Mouse (Mus musculus): ENCODE measurements around the gene Pcdh15. TPM values are rescaled to one million over a fixed set of nuclear protein-coding genes. Genes with fewer than 3 reads are reported as not detected.

Gene Pcdh15
- polyA plus RNA-seq, 1 experiment = 23.2 TPM

DNA sequence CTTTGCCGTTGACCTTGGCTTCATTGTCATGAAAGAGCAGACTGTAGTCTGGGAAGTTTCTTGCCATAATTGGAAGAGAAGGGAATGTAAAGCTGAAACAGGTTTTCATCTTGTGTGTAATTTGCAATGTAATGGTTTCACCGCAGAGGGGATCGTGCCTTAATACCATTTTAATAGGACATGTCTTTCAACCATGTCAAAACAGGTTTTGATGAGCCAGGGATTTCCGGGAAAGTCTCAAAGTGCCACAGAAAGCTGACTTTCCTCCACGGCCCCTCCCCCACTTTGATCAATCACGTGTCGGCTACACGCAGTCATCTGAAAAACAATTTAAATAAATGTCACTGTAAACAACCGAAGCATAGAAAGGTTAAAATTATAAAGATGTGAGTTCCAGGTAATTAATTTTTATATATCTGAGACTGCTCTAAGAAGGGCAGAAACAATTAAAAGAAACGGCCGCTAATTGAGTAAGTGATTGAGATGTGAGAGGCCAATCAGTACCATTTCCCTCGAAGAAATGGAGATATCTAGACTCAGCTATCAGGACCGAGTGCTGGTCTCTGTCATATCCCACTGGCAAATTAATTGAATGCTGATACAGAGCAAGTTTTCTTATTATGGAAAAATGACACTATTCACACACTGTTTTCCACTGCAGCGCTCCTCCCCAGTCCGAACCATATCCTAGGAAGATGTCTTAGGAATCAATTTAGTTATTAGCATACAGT is 1158.7 kb downstream of the Pcdh15 start:
- DNase-seq (ENCODE audit: extremely low spot score in 1 of 2, low spot score in 1 of 2) = no peak

DNA sequence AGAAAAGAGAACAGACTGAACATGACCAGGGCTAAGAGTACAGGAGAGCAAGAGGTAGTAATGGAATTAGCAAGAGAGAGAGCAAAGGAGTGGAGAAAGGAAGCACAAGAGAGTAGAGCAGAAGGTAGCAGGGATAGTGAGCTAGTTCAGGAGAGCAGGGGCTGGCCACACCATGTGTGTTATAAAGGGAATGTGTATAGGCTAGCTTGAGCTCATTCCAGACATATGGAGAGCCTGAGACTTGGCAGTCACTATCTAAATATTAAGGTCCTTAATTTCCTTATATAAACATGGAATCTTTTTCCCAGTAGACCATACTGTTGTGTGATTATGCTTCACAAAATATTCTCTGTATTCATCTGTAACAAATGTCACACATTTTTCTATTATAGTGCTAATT is 1159.5 kb downstream of the Pcdh15 start:
- DNase-seq (ENCODE audit: extremely low spot score in 1 of 2, low spot score in 1 of 2) = no peak

DNA sequence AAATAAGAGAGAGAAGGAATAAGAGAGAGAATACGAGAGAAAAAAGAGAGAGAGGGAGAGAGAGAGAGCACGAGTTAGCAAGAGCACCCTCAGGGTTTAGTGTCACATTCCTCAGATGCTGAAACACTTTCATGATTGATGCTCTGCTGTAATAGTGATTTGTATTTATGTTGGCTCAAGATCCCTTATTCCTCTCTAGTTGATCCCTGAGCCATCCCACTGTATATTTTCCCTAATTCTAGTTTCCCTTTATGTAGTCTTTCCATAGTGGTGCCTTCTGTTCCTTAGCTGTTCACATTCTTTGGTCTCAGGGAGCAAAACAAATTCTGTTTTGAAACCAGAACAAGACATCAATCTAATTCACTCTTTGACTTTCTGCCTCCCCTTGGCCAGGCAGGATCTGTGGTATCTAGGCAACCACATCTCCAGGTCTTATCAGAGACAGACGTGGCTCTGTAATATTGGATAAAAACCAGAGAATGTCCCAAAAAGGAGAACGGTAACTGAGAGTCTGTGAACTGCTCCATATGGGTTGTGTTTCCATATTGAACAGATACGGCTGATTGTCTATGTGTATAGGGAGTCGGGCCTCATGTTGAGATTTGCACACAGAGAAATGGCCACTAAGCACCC is 1170.6 kb downstream of the Pcdh15 start:
- no peak for DNase-seq (ENCODE audit: extremely low spot score in 1 of 2, low spot score in 1 of 2)

DNA sequence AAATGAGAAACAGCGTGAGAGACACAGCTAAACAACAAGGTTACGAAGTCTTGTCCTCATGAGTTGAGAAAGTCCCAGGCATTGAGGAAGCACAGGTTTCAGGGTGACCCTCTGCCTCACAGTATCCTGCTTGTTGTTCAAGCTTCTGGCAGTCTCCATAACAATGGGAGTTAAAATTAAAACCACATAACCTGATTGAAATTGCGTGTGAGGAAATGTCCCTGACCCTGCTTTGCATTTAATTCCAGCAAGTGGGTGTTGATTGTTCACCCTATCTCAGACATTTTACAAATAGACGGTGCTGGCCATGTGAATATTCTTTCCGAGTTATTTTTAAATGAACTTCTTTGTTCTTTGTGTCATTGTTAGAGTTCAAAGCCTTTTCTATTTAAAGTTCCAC is 1171.8 kb downstream of the Pcdh15 start:
- DNase-seq (ENCODE audit: extremely low spot score in 1 of 2, low spot score in 1 of 2) = no peak

DNA sequence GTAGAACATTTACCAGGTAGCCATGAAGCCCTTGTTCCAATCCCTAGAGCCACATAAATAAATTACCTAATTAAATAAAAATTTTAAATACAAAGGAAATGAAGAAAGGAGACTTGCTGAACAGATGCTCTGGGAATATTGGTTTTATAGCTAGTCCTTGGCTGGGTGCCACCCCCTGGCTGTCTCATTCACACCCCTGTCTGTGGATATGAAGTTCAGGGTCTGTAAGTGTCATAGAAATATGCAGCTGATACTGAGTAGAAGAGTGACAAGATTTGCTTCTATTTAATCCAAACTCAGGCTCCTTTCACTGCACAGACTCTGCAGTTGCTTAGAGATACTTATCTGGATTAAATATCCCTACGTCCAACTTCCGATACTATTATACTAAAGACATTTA is 1205.0 kb downstream of the Pcdh15 start:
- DNase-seq (ENCODE audit: extremely low spot score in 1 of 2, low spot score in 1 of 2) = peak in 1 of 2 experiments; percentile 3

DNA sequence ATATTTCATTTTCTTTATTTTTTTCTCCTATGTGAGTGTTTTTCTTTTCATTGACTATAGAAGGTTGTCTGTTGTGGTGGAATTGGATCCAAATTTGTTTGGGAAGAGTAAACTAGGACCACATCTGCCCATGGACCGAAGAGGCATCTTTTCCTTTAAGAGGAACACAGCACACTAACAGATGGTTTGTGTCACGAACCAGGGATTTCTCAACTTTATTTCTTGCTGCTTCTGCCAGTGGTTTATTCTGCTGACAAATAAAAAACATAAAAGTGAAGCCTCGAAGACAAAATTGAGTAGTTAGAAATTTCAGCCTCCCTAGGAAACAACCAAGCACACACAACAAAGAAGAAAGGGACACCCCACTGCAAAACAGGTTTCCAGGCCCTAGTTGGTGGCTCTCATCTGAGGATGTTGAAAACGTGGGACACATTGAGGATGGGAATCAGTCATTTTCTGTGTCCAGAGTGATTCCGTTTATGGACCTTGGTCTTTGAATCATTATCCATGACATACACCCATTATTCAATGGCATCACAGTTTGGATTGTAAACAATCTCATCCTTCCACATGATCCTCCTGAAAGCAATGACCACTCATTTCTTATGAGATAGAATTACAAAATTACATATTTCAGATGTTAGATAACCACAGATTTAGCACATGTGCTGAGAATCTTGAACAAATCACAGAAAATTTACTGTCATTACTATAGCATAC is 1206.5 kb downstream of the Pcdh15 start:
- DNase-seq (ENCODE audit: extremely low spot score in 1 of 2, low spot score in 1 of 2) = no peak

DNA sequence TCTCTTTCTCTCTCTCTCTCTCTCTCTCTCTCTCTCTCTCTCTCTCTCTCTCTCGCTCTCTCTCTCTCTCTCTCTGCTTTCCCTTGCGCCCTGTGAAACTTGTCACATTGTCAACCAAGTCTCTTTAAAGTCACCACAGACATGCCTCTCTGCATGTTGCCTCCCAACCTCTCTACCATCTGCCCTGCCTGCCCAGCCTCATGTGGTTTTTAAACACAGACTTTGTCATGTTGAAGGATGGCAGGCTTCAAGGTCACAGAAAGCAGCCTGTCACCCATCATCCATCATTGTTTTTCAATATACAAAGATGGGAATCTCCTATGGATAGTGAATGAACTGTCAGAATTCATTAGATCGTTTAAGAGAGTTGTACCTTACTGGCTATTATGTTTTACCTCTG is 1207.9 kb downstream of the Pcdh15 start:
- DNase-seq (ENCODE audit: extremely low spot score in 1 of 2, low spot score in 1 of 2) = no peak

DNA sequence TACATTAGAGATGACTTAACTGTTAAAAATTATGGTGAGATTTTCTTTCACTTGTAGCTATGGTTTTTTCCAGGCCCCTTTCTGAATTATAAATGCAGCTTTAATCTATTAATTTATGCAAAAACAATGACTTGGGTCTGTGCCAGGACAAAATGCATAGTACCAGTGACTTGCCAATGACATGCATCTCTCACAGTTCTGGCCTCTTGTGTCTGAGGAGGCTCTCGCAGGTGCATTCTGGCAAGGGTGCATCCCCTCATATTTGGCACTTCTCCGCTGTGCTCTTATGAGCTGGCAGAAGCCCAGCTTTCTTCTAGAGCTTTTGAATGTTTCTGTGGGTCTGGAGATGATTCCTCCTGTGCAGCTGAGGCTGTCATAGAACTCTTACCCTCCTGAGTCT is 1216.9 kb downstream of the Pcdh15 start:
- no peak for DNase-seq (ENCODE audit: extremely low spot score in 1 of 2, low spot score in 1 of 2)

DNA sequence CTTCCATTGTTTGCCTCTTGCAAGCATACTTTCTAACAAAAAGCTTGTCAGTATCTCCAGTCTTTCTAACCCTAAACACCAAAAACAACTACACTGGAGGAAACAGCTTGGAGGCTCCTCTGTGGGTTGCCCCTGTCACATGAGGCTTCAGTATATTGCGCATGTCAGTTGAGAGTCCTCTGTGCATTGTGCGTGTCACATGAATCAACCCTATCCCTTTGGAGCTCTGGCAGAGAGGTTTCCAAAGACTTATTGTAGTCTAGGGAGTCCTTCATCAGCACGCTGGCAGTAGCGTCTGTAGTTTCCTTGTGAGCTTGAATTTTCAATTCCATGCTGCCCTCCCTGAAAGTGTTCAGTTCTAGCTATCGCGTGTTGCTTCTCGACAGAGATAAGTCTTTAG is 1236.3 kb downstream of the Pcdh15 start:
- DNase-seq (ENCODE audit: extremely low spot score in 1 of 2, low spot score in 1 of 2) = no peak

DNA sequence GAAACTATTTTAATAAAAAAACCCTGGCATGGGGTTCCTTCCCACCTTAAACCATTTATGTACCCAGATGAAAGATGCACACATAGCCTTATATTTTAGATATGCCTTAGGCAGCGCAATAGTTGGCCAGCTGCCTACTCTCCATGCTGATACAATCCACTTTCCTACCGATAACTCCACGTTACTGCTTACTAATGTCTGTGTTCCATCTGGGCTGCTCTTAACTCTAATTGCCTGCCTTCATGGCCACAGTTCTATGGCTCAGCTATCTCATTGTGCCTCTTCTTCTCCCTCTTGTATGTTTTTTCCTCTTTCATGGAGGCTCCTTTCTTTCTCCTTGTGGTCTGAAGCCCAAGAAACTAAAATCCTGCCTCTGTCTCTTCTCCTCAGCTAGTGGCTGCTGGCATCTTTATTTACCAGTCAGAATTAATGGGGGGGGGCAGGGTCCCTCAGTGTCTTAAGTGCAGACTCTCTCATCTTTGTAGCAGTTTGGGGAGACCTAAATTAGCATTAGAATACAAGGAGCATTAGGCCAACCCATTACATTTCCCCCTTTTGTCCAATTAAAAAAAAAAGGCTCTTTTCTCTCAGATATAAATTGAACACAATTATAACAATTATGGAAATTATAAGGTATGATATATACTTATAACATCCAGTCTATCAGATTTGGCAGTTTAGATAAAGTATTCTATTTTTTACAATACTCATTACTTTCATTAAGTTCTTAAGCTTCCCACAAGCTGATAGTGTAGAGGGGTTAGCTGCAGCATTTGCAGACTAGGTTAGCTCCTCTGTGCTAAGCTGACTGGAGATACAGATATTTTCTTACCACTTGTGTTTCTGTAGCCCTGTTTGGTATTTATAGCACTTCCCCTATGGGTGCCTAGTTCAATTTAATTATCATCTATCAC is 1240.4 kb downstream of the Pcdh15 start:
- no peak for DNase-seq (ENCODE audit: extremely low spot score in 1 of 2, low spot score in 1 of 2)

DNA sequence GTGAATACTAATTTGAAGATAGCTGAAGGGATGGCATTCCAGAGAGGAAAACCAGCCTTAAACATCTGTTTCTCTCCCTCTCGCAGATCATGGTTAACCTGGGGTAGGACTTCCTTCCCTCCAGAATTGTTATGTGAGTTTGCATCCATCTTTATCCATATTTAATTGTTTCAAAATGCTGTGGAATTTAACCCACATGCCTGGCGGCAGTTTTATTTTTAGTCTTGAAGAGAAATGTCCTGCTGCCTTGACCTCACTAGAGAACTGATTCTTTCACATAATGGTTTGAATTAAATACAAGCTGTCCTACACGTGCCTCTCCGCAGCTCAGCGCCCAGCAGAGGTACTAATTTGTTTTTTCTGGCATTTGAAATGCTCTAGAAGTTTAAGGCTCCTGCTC is 1260.4 kb downstream of the Pcdh15 start:
- no peak for DNase-seq (ENCODE audit: extremely low spot score in 1 of 2, low spot score in 1 of 2)

DNA sequence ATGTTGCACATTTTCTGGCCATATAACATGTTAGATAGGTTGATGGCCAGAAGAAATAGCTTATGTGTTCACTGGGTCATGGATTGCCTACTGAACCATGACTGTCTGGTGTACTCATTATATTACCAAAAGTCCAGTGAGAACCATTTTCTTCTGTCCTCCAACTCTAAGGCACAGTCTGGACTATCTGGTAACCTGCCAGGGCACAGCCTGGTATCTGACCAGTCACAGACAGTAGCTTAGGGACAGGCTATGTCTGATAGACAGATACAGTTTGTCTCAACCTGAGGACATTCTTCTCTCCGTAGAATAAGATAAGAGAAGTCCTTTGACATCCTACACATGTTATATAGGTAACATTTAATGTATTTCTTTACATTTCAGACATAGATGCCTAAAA is 1279.6 kb downstream of the Pcdh15 start:
- no peak for DNase-seq (ENCODE audit: extremely low spot score in 1 of 2, low spot score in 1 of 2)

DNA sequence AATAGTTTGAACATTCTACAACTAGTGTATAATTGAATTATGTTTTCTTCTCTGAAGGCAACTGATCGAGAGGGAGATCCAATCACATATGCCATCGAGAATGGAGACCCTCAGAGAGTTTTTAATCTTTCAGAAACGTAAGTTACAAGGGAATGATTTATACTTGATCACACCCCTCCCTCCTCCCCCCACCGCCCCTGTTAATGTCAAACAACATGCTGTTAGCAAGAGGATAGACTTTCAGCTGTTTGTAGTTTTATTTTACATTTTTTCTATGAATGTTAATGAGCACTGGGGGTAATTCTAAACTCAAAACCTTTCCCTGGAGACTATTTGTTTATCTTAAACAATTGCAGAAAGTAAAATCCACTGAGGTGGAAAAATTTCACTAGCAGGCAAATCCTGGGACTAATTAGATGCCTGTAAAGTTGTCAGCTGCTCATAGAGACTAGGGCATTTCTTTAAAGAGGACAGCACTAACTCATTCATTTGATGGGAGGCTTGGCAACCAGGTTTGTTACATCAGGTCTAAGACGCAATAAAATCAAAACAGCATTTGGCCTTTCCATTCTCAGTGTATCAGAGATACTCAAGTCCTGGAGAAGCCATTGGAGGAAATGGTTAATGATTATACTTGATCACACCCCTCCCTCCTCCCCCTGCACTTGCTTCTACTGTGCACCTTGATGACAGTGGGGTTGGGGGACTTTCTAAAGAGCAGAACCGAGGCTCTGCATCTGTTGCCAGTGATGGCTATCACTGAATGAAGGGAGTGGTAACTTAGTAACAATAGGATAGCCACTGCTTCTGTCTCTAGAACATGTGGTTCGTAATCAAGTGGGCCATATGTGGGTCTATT is 1280.4 kb downstream of the Pcdh15 start:
- no peak for DNase-seq (ENCODE audit: extremely low spot score in 1 of 2, low spot score in 1 of 2)

DNA sequence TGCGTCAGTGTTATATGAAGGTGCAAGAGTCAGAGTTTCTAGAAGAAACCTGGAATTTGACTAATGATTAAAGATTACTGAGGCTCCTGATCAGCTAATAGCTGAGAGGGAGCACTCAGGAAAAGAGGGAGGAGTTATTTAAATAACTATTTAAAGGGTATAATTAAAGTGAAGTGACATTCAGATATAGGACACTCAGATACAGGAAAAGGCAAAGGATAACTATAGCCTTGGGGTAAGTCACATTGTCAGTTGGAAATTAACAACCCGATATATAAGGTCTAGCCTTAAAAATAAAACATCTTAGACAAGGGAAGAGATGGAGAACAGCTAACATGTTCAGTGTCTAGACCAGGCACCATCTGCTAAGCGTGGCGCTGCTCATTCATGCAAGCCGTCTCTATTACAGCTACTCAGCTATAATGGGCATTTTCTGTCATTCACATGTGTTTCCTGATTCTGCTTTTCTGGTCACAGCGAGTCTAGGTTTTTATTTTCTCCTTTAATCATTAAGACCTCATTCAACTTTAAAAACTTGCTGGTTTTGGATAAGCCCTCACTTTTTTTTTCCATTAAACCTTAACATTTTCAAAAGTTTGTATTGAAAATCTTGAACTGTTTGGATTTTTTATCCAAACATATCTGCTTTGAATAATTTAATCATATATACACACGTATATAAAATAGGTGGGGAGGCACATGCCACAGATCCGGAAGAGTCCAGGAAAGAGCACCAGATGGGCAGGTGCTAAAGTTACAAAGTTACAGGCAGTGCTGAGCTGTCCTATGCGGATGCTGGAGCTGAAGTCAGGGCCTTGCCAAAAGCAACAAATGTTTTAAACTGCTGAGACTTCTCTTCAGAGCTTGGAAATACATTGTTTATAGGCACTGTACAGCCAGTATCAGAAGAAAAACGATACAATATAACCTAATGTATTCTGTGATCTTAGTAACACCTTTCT is 1288.7 kb downstream of the Pcdh15 start:
- DNase-seq (ENCODE audit: extremely low spot score in 1 of 2, low spot score in 1 of 2) = no peak

DNA sequence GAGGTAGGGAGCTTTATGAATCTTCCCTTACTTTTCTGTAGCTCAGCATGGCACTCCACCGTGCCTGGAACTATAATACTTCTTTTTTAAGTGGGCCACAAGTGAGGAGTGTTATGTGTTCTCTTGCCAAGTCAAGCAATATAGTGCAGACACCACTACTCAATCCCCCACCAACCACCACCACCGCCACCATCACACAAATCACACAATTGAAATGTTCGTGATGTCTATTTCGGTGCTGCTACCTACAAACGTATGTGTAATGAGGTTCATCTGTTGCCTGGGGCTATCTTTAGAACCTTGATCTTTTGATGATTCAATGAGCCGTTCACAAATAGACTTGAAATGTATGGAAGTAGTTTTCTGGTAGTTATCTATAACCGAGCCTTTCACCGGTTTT is 1304.0 kb downstream of the Pcdh15 start:
- peak; percentile 64 to 71 for DNase-seq (ENCODE audit: extremely low spot score in 1 of 2, low spot score in 1 of 2)

DNA sequence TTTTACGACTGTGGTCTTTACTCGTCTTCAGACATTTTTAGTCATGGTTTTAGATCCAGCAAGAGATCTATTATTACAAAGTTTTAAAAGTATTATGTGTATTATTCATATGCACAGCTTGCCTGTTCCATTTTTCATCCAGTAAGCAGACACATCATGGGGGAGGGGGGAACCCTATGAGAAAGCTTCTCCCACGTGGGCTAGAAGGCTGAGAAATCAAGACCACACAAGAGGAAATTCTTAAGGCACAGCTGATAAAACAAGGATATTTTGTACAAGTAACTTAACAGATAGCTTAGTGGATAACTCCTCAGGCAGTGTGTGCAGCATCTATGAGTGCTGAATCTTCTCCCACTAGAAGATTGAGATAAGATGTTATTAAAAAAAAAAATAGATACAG is 1314.9 kb downstream of the Pcdh15 start:
- peak in 1 of 2 experiments; percentile 15 for DNase-seq (ENCODE audit: extremely low spot score in 1 of 2, low spot score in 1 of 2)

DNA sequence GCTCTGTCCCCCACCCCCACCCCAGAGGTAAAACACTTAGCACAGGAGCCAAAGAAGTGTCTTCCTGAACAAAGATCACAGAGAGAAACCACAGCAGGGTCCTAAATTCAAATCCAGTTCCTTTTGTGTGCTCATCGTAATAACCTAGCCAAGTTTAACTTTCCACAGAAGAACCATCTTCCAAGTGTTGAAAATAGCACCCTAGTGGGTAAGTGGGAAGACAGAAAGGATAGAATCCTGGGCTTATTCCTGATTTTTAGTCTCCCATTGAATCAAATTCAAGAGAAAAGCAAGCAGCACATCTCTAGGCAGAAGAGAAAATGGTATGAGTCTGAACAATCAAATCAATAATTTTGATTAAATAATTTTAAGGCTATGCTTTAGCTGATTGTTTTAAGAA is 1315.8 kb downstream of the Pcdh15 start:
- peak in 1 of 2 experiments; percentile 13 for DNase-seq (ENCODE audit: extremely low spot score in 1 of 2, low spot score in 1 of 2)

DNA sequence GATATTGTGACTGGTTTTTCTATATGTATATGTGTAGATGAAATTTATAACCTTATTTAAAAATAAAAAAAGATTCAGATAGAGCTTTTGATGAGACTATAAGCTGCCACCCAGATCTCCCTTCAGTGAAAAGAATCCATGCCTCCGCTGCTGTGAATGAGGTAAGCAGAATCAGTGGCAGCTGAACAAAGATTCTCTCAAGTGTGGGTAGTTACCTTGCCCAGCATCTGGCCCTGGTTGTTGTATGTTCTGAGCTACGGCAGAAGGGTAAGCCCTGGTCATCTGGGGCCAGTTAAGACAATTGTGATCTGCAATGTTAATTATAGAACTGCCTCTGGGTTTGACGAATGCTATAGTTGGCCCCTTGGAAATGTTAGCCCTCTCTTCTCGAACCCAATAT is 1316.2 kb downstream of the Pcdh15 start:
- no peak for DNase-seq (ENCODE audit: extremely low spot score in 1 of 2, low spot score in 1 of 2)

DNA sequence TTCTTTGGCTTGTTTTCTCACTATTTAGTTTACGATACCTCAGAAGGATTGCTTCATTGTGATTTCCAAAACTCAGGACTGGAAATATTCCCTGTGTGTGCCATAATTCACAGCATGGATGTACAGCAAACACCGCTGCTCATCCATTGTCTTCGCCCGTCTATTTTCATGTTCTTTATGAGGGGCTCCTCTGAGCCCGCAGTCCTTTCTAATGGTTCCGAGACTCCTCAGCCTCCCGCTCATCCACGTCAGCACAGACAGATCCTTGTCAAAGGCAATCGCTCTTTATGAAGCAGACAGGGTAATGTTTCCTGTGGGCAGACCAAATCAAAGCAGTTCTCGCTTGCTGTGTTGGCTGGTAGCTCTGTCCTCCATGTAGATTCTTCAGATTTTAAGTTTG is 1316.8 kb downstream of the Pcdh15 start:
- no peak for DNase-seq (ENCODE audit: extremely low spot score in 1 of 2, low spot score in 1 of 2)
